Mouse (Mus musculus) liver, postnatal 0 days (tissue): ENCODE measurements around the gene Sfpq.

Source experiments
- CTCF ChIP-seq: sonication (generic); IDR thresholded peaks from 2 replicates; pipeline ENCODE4 v1.5.1; 2016; ENCODE audit warnings: antibody characterized with exemption, low read depth
- EP300 ChIP-seq: IDR thresholded peaks from 2 replicates; pipeline ENCODE4 v1.6.1; 2016; ENCODE audit warnings: antibody characterized with exemption, low read depth, mild to moderate bottlenecking

DNA sequence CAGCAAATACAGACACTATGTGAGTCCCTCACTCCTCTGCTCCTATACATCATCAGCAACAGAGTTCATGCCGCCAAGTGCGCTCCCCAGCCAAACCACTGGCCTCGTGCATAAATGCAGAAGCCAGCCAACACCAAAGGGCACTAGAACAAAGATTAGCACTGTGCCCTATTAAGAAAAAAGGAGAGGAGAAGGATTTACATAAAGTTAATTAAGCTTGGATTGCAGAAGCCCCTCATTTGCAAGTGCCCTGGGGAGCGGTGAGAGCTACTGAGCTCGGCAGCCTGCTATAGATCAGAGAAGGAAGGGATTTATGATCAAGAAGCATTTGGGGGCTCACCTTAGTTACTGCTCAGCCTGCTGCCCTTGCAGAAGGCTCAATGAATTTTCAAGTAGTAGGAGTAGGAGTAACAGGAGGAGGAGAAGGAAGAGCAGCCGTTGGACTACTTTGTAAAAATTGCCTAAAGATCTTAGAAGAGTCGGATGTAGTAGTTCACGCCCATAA is 20.5 kb upstream of the Sfpq start:
- TF ChIP-seq CTCF: no peak
- TF ChIP-seq EP300: no peak
